Mouse (Mus musculus): ENCODE measurements around the gene Gdpd5. TPM values are rescaled to one million over a fixed set of nuclear protein-coding genes. Genes with fewer than 3 reads are reported as not detected.

Gdpd5 gene
- polyA plus RNA-seq, 1 experiment = 16.0 TPM

DNA sequence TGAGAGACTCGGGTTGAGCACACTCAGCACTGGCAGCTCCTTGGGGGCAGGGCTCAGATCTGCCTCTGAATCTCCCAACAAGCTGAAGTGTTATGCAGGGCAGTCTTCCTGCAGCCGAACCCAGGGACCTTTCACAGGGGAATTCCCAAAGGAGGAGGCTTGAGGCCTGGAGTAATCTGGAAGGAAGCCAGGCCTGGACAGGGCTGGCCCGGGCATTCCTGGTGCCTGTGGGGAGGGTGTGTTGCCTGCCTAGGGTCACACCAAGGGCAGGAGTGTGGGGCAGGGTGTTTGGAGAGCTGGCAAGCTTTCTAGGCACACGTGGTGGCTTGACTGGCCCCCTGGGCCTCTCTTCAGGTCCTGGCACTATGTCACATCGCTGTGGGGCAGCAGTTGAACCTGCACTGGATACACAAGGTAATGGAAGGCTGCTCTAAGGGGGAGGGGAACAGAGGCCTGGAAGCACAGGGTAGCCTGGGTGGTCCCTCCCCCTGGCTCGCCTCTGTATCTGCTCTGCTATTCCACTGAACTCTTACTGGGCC is 60.4 kb downstream of the Gdpd5 start:
- TF ChIP-seq POLR2A (IDR thresholded peaks at IDR 0.05; ENCODE audit: low read depth, low read length) = no peak
- no peak for TF ChIP-seq CTCF (IDR thresholded peaks at IDR 0.05; ENCODE audit: extremely low read depth, insufficient read length, insufficient replicate concordance, low read depth, low read length)
- Histone ChIP-seq H3K27me3 (ENCODE audit: control insufficient read depth, insufficient read depth, low read length) (no peaks in the 10 kb centered on the region), H3K4me1 (ENCODE audit: control insufficient read depth, insufficient read depth, insufficient read length, low read length) (peaks cover 16% of the 10 kb centered on the region), H3K27ac (ENCODE audit: insufficient read depth, low read depth, low read length) (no peak overlapping the region), H3K36me3 (ENCODE audit: control insufficient read depth, insufficient read depth, low read length) (no peaks in the 10 kb centered on the region), H3K4me3 (ENCODE audit: low read depth, low read length) (no peak overlapping the region)
- 21% methylated on average over 6 of the region's 6 CpGs for WGBS

DNA sequence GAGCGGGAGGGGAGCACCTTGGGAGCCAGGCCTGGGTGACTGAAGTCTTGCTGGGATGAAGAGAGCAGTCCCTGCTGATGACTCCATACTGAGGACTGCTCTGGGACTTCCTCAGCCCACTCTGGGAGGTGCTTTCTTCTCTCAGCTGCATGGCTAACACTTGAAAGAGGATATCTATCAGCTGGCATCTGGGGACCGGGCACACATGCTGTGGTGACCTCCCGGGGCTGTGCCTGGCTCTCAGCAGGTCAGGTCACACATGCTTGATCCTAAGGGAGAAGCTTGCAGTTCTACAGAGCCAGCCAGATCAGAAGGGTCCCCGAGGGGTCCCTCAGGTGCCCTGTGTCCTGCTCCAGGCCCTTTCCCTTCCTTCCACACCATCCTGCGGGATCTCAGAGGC is 62.0 kb downstream of the Gdpd5 start:
- Histone ChIP-seq H3K4me1 (ENCODE audit: control insufficient read depth, insufficient read depth, insufficient read length, low read length) (peaks cover 16% of the 10 kb centered on the region), H3K4me3 (ENCODE audit: low read depth, low read length) (no peak overlapping the region), H3K36me3 (ENCODE audit: control insufficient read depth, insufficient read depth, low read length) (no peaks in the 10 kb centered on the region), H3K27me3 (ENCODE audit: control insufficient read depth, insufficient read depth, low read length) (no peaks in the 10 kb centered on the region), H3K27ac (ENCODE audit: insufficient read depth, low read depth, low read length) (no peak overlapping the region)
- WGBS = 93% methylated on average over 5 of the region's 5 CpGs
- no peak for TF ChIP-seq CTCF (IDR thresholded peaks at IDR 0.05; ENCODE audit: extremely low read depth, insufficient read length, insufficient replicate concordance, low read depth, low read length)
- no peak for TF ChIP-seq POLR2A (IDR thresholded peaks at IDR 0.05; ENCODE audit: low read depth, low read length)

DNA sequence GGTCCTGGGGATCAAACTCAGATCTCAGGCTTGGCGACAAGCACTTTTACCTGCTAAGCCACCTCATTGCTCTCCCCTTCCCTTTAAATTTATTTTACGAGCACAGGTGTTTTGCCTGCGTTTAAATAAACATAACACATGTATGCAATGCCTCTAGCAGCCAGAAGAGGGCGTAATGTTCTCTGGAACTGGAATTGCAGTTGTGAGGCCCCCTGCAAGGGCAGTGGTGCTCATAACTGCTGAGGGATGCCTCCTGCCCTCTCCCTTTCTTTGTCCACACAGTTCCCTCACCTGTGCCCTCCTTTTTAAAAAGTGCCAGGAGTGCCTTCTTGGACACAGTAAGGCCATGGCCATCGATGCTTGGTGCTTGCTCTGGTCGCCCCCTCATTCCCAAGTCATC is 62.8 kb downstream of the Gdpd5 start:
- WGBS = 69% methylated on average over 6 of the region's 6 CpGs
- Histone ChIP-seq H3K27me3 (ENCODE audit: control insufficient read depth, insufficient read depth, low read length) (no peaks in the 10 kb centered on the region), H3K4me3 (ENCODE audit: low read depth, low read length) (no peak overlapping the region), H3K4me1 (ENCODE audit: control insufficient read depth, insufficient read depth, insufficient read length, low read length) (peaks cover 16% of the 10 kb centered on the region), H3K36me3 (ENCODE audit: control insufficient read depth, insufficient read depth, low read length) (no peaks in the 10 kb centered on the region), H3K27ac (ENCODE audit: insufficient read depth, low read depth, low read length) (no peak overlapping the region)
- TF ChIP-seq CTCF (IDR thresholded peaks at IDR 0.05; ENCODE audit: extremely low read depth, insufficient read length, insufficient replicate concordance, low read depth, low read length) = peak; percentile 68; the same call in 1 of the 2 replicates
- no peak for TF ChIP-seq POLR2A (IDR thresholded peaks at IDR 0.05; ENCODE audit: low read depth, low read length)

DNA sequence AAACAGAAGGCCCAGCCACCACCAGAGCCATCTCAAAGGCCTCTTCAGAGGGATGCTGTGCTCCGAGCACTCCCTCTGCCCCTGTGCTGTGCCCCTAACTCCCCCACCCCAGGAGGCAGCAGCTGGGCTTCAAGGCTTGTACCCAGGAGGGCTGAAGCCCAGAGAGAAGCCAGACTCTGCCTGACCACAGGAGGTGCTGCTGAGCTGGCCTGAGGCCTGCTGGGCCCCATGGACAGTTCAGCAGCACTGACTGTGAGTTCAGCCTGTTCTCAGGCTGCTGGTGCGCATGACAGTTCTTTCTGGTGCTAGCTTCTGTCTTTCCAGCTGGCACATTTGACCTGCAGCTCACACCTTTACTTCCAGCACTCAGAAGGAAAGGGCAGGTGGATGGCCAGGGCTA is 64.6 kb downstream of the Gdpd5 start:
- Histone ChIP-seq H3K27me3 (ENCODE audit: control insufficient read depth, insufficient read depth, low read length) (no peaks in the 10 kb centered on the region), H3K4me1 (ENCODE audit: control insufficient read depth, insufficient read depth, insufficient read length, low read length) (peaks cover 12% of the 10 kb centered on the region), H3K4me3 (ENCODE audit: low read depth, low read length) (no peak overlapping the region), H3K27ac (ENCODE audit: insufficient read depth, low read depth, low read length) (no peak overlapping the region), H3K36me3 (ENCODE audit: control insufficient read depth, insufficient read depth, low read length) (no peaks in the 10 kb centered on the region)
- TF ChIP-seq POLR2A (IDR thresholded peaks at IDR 0.05; ENCODE audit: low read depth, low read length) (no peak), CTCF (IDR thresholded peaks at IDR 0.05; ENCODE audit: extremely low read depth, insufficient read length, insufficient replicate concordance, low read depth, low read length) (peak; percentile 27; the same call in 1 of the 2 replicates)
- WGBS = 91% methylated on average over 2 of the region's 2 CpGs

DNA sequence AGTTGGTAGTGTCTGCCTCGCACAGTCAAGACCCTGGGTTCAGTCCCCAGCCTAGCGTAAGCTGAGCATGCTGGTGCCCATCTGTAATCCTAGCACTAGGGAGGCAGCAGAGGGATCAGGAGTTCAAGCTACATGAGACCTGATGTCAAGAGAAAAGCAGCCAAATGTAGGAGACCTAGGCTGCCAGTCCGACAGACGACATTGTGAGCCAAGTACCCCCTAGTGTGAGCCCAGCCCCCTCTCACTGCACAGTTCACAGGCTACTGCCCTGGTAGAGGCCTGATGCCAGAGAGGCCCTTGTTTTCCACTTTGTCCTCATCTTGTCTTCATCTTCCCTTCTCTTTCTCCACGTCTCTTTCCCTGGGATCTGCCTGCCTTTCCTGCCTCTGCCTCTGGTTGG is 66.1 kb downstream of the Gdpd5 start:
- Histone ChIP-seq H3K36me3 (ENCODE audit: control insufficient read depth, insufficient read depth, low read length) (no peaks in the 10 kb centered on the region), H3K27ac (ENCODE audit: insufficient read depth, low read depth, low read length) (no peak overlapping the region), H3K4me3 (ENCODE audit: low read depth, low read length) (no peak overlapping the region), H3K4me1 (ENCODE audit: control insufficient read depth, insufficient read depth, insufficient read length, low read length) (no peaks in the 10 kb centered on the region), H3K27me3 (ENCODE audit: control insufficient read depth, insufficient read depth, low read length) (no peaks in the 10 kb centered on the region)
- 93% methylated on average over 5 of the region's 5 CpGs for WGBS
- no peak for TF ChIP-seq POLR2A (IDR thresholded peaks at IDR 0.05; ENCODE audit: low read depth, low read length)
- no peak for TF ChIP-seq CTCF (IDR thresholded peaks at IDR 0.05; ENCODE audit: extremely low read depth, insufficient read length, insufficient replicate concordance, low read depth, low read length)

DNA sequence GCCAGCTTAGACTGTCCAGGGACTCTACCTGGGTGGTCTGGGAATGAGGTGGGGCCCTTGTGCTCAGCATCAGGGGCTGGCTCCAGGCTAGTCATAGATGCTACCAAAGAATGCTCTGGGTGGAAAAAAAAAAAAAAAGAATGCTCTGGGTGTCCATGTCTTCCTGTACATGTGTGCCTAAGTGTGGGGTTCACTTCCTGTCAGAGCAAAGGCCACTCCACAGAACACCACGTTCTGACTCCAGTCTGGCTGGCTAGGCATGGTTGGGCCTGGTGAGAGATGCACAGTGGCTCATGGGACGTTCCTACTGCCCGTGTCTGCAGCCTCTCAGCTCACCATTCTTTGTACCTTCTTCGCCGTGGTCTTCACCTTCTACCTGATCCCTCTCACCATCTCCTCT is 67.4 kb downstream of the Gdpd5 start:
- Histone ChIP-seq H3K27ac (ENCODE audit: insufficient read depth, low read depth, low read length) (no peak overlapping the region), H3K27me3 (ENCODE audit: control insufficient read depth, insufficient read depth, low read length) (no peaks in the 10 kb centered on the region), H3K4me3 (ENCODE audit: low read depth, low read length) (no peak overlapping the region), H3K4me1 (ENCODE audit: control insufficient read depth, insufficient read depth, insufficient read length, low read length) (no peaks in the 10 kb centered on the region), H3K36me3 (ENCODE audit: control insufficient read depth, insufficient read depth, low read length) (no peaks in the 10 kb centered on the region)
- 71% methylated on average over 5 of the region's 5 CpGs for WGBS
- TF ChIP-seq POLR2A (IDR thresholded peaks at IDR 0.05; ENCODE audit: low read depth, low read length) = no peak

DNA sequence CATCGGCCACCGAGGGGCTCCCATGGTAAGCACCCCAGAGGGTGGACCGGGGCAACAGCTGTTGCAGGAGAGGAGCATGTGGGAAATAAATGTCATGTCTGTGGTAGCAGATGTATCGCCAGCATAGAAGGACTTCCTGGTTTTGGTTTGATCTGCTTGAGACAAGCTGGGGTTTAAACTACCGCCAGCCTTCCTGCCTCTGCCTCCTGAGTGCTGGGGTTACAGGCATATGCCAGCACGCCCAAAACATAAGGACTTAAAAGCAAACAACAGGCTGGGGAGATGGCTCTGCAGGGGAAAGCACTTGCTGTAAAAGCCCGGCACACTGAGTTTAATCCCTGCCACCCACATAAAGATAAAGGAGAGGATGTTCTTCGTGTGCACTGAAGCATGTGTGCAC is 67.8 kb downstream of the Gdpd5 start:
- WGBS = 59% methylated on average over 8 of the region's 8 CpGs
- Histone ChIP-seq H3K27me3 (ENCODE audit: control insufficient read depth, insufficient read depth, low read length) (no peaks in the 10 kb centered on the region), H3K4me3 (ENCODE audit: low read depth, low read length) (no peak overlapping the region), H3K27ac (ENCODE audit: insufficient read depth, low read depth, low read length) (no peak overlapping the region), H3K4me1 (ENCODE audit: control insufficient read depth, insufficient read depth, insufficient read length, low read length) (no peaks in the 10 kb centered on the region), H3K36me3 (ENCODE audit: control insufficient read depth, insufficient read depth, low read length) (no peaks in the 10 kb centered on the region)
- no peak for TF ChIP-seq CTCF (IDR thresholded peaks at IDR 0.05; ENCODE audit: extremely low read depth, insufficient read length, insufficient replicate concordance, low read depth, low read length)
- no peak for TF ChIP-seq POLR2A (IDR thresholded peaks at IDR 0.05; ENCODE audit: low read depth, low read length)

DNA sequence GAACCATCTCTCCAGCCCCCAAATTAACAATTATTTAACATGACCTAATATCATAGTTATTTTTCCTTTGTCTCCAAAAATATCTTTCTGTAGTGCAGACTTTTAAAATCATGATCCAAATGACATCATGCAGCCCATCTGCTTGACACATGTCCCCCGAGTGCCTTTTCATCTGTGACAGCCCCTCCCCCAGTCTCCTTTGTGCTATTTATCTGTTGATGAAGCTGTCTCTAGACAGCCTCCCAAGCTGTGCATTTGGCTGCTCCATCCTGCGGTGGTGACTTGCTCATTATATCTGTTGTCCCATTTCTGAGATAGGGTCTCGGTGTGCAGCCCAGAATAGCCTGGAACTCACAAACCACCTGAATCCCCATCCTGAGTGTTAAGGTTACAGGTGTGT is 68.5 kb downstream of the Gdpd5 start:
- H3K4me1 ChIP-seq (ENCODE audit: control insufficient read depth, insufficient read depth, insufficient read length, low read length) = no peaks in the 10 kb centered on the region
- H3K4me3 ChIP-seq (ENCODE audit: low read depth, low read length) = no peak overlapping the region
- no peak for TF ChIP-seq CTCF (IDR thresholded peaks at IDR 0.05; ENCODE audit: extremely low read depth, insufficient read length, insufficient replicate concordance, low read depth, low read length)
- TF ChIP-seq POLR2A (IDR thresholded peaks at IDR 0.05; ENCODE audit: low read depth, low read length) = no peak
- H3K36me3 ChIP-seq (ENCODE audit: control insufficient read depth, insufficient read depth, low read length) = no peaks in the 10 kb centered on the region
- no peaks in the 10 kb centered on the region for H3K27me3 ChIP-seq (ENCODE audit: control insufficient read depth, insufficient read depth, low read length)
- 81% methylated on average over 3 of the region's 3 CpGs for WGBS
- no peak overlapping the region for H3K27ac ChIP-seq (ENCODE audit: insufficient read depth, low read depth, low read length)
